Mouse (Mus musculus): ENCODE measurements around the gene Nck2. TPM values are rescaled to one million over a fixed set of nuclear protein-coding genes. Genes with fewer than 3 reads are reported as not detected.

Gene Nck2
- total RNA-seq, 1 experiment from 2014 or later = 23.3 TPM

GRCm38 (mm10) chr1:43594738-43595137, 150.4 kb downstream of the Nck2 start:
- ATAC-seq (replicated peaks; ENCODE audit: insufficient number of reproducible peaks, low FRiP score, low TSS enrichment, poor library complexity, severe bottlenecking) = no peak

GRCm38 (mm10) chr1:43597731-43598130, 153.4 kb downstream of the Nck2 start:
- ATAC-seq (replicated peaks; ENCODE audit: insufficient number of reproducible peaks, low FRiP score, low TSS enrichment, poor library complexity, severe bottlenecking) = no peak

GRCm38 (mm10) chr1:43599483-43599882, 155.1 kb downstream of the Nck2 start:
- no peak for ATAC-seq (replicated peaks; ENCODE audit: insufficient number of reproducible peaks, low FRiP score, low TSS enrichment, poor library complexity, severe bottlenecking)

GRCm38 (mm10) chr1:43601054-43601453, 156.7 kb downstream of the Nck2 start:
- ATAC-seq (replicated peaks; ENCODE audit: insufficient number of reproducible peaks, low FRiP score, low TSS enrichment, poor library complexity, severe bottlenecking) = no peak

GRCm38 (mm10) chr1:43615948-43616347, 171.6 kb downstream of the Nck2 start:
- ATAC-seq (replicated peaks; ENCODE audit: insufficient number of reproducible peaks, low FRiP score, low TSS enrichment, poor library complexity, severe bottlenecking) = no peak

Other genes starting within 250 kb of the Nck2 start
- gene Fhl2, start 247.6 kb upstream of the Nck2 start, total RNA-seq (2017) = 8.1 to 18.7 TPM (median 13.8 TPM) in 3 replicates

All from monocyte, adult 5-6 weeks (primary cell).